Mouse (Mus musculus) MEL (cell line): ENCODE measurements around the gene Pparg. TPM values are rescaled to one million over a fixed set of nuclear protein-coding genes. Genes with fewer than 3 reads are reported as not detected.

Experiments used
- DNase-seq: peaks from one replicate; pipeline ENCODE4 v3.0.0; 2011; ENCODE audit warnings: low read depth, low spot score
- H3K27ac ChIP-seq: 2 replicates; pipeline ENCODE4 v1.5.1; 2012; ENCODE audit warnings: low read depth, mild to moderate bottlenecking, control low read depth, low read length, moderate library complexity; ENCODE audit not compliant: control insufficient read depth
- H3K27me3 ChIP-seq, 2 experiments: fragments of 150-350 bp in 1 of 2; sonication (generic) in 1 of 2; 2 replicates each; pipeline ENCODE4 v1.6.1; 2012; ENCODE audit warnings: low read length in 2 of 2, mild to moderate bottlenecking in 2 of 2, improper control_type of control experiment in 1 of 2, moderate library complexity in 1 of 2; ENCODE audit not compliant: insufficient read depth in 2 of 2, control insufficient read depth in 1 of 2
- H3K36me3 ChIP-seq, 2 experiments: 2 replicates each; pipeline ENCODE4 v1.6.1; 2012 to 2014; ENCODE audit warnings: low read length in 2 of 2, improper control_type of control experiment in 1 of 2, inconsistent platforms in 1 of 2, mild to moderate bottlenecking in 1 of 2; ENCODE audit not compliant: insufficient read depth in 2 of 2, control insufficient read depth in 1 of 2
- H3K4me1 ChIP-seq, 2 experiments: fragments of 150-350 bp in 1 of 2; sonication (generic) in 1 of 2; 2 replicates each; pipeline ENCODE4 v1.6.1; 2012; ENCODE audit warnings: low read length in 2 of 2, improper control_type of control experiment in 1 of 2, mild to moderate bottlenecking in 1 of 2; ENCODE audit not compliant: insufficient read depth in 2 of 2, control insufficient read depth in 1 of 2
- H3K4me3 ChIP-seq, 2 experiments: fragments of 150-350 bp in 1 of 2; sonication (generic) in 1 of 2; 2 replicates each; pipeline ENCODE4 v1.5.1; 2012; ENCODE audit warnings: low read depth in 2 of 2, low read length in 2 of 2, mild to moderate bottlenecking in 2 of 2, moderate library complexity in 2 of 2, control low read depth in 1 of 2, improper control_type of control experiment in 1 of 2; ENCODE audit not compliant: control insufficient read depth in 1 of 2, insufficient read depth in 1 of 2
- H3K79me2 ChIP-seq: 2 replicates; pipeline ENCODE4 v1.6.1; 2012; ENCODE audit warnings: mild to moderate bottlenecking, low read length, moderate library complexity; ENCODE audit not compliant: control insufficient read depth, poor library complexity, insufficient read depth
- H3K9ac ChIP-seq: 2 replicates; pipeline ENCODE4 v1.6.1; 2012; ENCODE audit warnings: low read depth, mild to moderate bottlenecking, control low read depth, low read length, moderate library complexity; ENCODE audit not compliant: control insufficient read depth, poor library complexity, severe bottlenecking
- H3K9me3 ChIP-seq: fragments of 150-350 bp; sonication (generic); replicated peaks from 2 replicates; pipeline ENCODE4 v1.6.1; 2012; ENCODE audit warnings: mild to moderate bottlenecking, low read length, improper control_type of control experiment, moderate library complexity; ENCODE audit not compliant: insufficient read depth
- CHD2 ChIP-seq: IDR thresholded peaks from 2 replicates; pipeline ENCODE4 v1.6.1; 2011; ENCODE audit warnings: low read length, improper control_type of control experiment
- CTCF ChIP-seq, 3 experiments: IDR thresholded peaks in 2 of 3; conservative IDR thresholded peaks in 1 of 3; 2 replicates each; pipeline ENCODE4 v1.5.1; 2011 to 2012; ENCODE audit warnings: low read length in 3 of 3, low read depth in 2 of 3, mild to moderate bottlenecking in 2 of 3, improper control_type of control experiment in 1 of 3, inconsistent platforms in 1 of 3, mixed read lengths in 1 of 3, moderate library complexity in 1 of 3; ENCODE audit not compliant: control insufficient read depth in 1 of 3, insufficient read depth in 1 of 3, poor library complexity in 1 of 3, severe bottlenecking in 1 of 3
- ELF1 ChIP-seq: IDR thresholded peaks from 2 replicates; pipeline ENCODE4 v1.6.1; 2014; ENCODE audit warnings: low read depth, mild to moderate bottlenecking, inconsistent platforms, low read length, improper control_type of control experiment, moderate library complexity
- ETS1 ChIP-seq: IDR thresholded peaks from 2 replicates; pipeline ENCODE4 v1.6.1; 2012; ENCODE audit warnings: low read depth, mild to moderate bottlenecking, inconsistent platforms, low read length, improper control_type of control experiment, moderate library complexity
- MAFK ChIP-seq: IDR thresholded peaks from 2 replicates; pipeline ENCODE4 v1.6.1; 2011; ENCODE audit warnings: low read depth, mild to moderate bottlenecking, low read length, improper control_type of control experiment, borderline replicate concordance
- MAX ChIP-seq: IDR thresholded peaks from 2 replicates; pipeline ENCODE4 v1.6.1; 2011; ENCODE audit warnings: low read length, improper control_type of control experiment
- MXI1 ChIP-seq: IDR thresholded peaks from 2 replicates; pipeline ENCODE4 v1.6.1; 2011; ENCODE audit warnings: mild to moderate bottlenecking, low read depth, low read length, improper control_type of control experiment
- MYC ChIP-seq: IDR thresholded peaks from 2 replicates; pipeline ENCODE4 v1.6.1; 2011; ENCODE audit warnings: low read depth, mild to moderate bottlenecking, low read length, improper control_type of control experiment, moderate library complexity
- NRF1 ChIP-seq: IDR thresholded peaks from 2 replicates; pipeline ENCODE4 v1.6.1; 2014; ENCODE audit warnings: low read depth, mild to moderate bottlenecking, inconsistent platforms, low read length, improper control_type of control experiment, moderate library complexity; ENCODE audit not compliant: poor library complexity, insufficient read depth, severe bottlenecking
- POLR2AphosphoS5 ChIP-seq: IDR thresholded peaks from 2 replicates; pipeline ENCODE4 v1.6.1; 2012; ENCODE audit warnings: low read depth, borderline replicate concordance, mild to moderate bottlenecking, inconsistent platforms, low read length, moderate library complexity, mixed read lengths
- RAD21 ChIP-seq: IDR thresholded peaks from 2 replicates; pipeline ENCODE4 v1.6.1; 2011; ENCODE audit warnings: mild to moderate bottlenecking, low read depth, low read length, improper control_type of control experiment
- SIN3A ChIP-seq: IDR thresholded peaks from 2 replicates; pipeline ENCODE4 v1.6.1; 2012; ENCODE audit warnings: low read length, improper control_type of control experiment, inconsistent platforms
- SMC3 ChIP-seq: IDR thresholded peaks from 2 replicates; pipeline ENCODE4 v1.6.1; 2011; ENCODE audit warnings: low read depth, low read length, improper control_type of control experiment
- TAL1 ChIP-seq: IDR thresholded peaks from 2 replicates; pipeline ENCODE4 v1.6.1; 2012; ENCODE audit warnings: mild to moderate bottlenecking, inconsistent platforms, low read length, moderate library complexity, mixed read lengths
- TCF12 ChIP-seq: IDR thresholded peaks from 2 replicates; pipeline ENCODE4 v1.6.1; 2014; ENCODE audit warnings: low read depth, mild to moderate bottlenecking, inconsistent platforms, low read length, improper control_type of control experiment, moderate library complexity
- UBTF ChIP-seq: IDR thresholded peaks from 2 replicates; pipeline ENCODE4 v1.6.1; 2012; ENCODE audit warnings: low read depth, mild to moderate bottlenecking, inconsistent platforms, low read length, improper control_type of control experiment, moderate library complexity, borderline replicate concordance; ENCODE audit not compliant: insufficient read depth
- USF2 ChIP-seq, 2 experiments: IDR thresholded peaks; 2 replicates each; pipeline ENCODE4 v1.6.1; 2011 to 2012; ENCODE audit warnings: improper control_type of control experiment in 2 of 2, low read length in 2 of 2, borderline replicate concordance in 1 of 2, inconsistent platforms in 1 of 2, low read depth in 1 of 2, mild to moderate bottlenecking in 1 of 2; ENCODE audit not compliant: insufficient read depth in 1 of 2
- ZC3H11A ChIP-seq: IDR thresholded peaks from 2 replicates; pipeline ENCODE4 v1.6.1; 2012; ENCODE audit warnings: low read depth, mild to moderate bottlenecking, inconsistent platforms, low read length, improper control_type of control experiment
- ZMIZ1 ChIP-seq: IDR thresholded peaks from 2 replicates; pipeline ENCODE4 v1.6.1; 2012; ENCODE audit warnings: low read depth, mild to moderate bottlenecking, inconsistent platforms, low read length, improper control_type of control experiment, moderate library complexity
- ZNF384 ChIP-seq: IDR thresholded peaks from 2 replicates; pipeline ENCODE4 v1.6.1; 2012; ENCODE audit warnings: low read depth, mild to moderate bottlenecking, inconsistent platforms, low read length, improper control_type of control experiment
- polyA plus RNA-seq, 2 experiments: library from polyadenylated mRNA; stranded (reverse) in 1 of 2; unstranded in 1 of 2; fragments of >175 nt in 1 of 2; fragments of >200 nt in 1 of 2; gene quantifications; 2 replicates each; pipeline versions ENCODE4 v1.2.1 to v1.2.4; 2012; ENCODE audit warnings: low replicate concordance in 2 of 2, low read depth in 1 of 2; ENCODE audit not compliant: insufficient read length in 2 of 2, insufficient read depth in 1 of 2, missing spikeins in 1 of 2
- total RNA-seq: library from RNA; depleted of rRNA; stranded (reverse); fragments of 300-350 nt; gene quantifications from 2 replicates; pipeline ENCODE4 v1.2.3, GENCODE M21; 2012

The Pparg gene
- total and polyA plus RNA-seq, 3 experiments = 0.08 to 0.15 TPM; not detected in 1

DNA sequence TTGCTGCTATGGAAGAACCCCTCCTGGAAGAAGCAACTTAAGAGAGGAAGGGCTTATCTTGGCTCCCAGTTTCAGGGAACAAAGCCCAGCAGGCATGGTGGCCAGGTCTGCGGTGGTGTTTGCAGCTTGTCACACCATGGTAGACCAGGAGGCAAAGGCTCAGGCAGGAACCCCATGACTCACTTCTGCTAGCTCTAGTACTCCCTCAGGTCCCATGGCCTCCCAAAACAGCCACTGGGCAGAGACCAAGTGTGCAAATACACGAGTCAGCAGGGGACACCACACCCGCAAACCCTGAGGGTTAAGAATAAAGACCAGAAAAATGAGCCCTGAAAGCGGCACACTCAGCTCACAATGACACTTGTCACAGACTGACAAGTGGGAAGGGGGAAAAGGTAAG is 175.4 kb downstream of the Pparg start:
- Histone ChIP-seq H3K79me2 (no peaks in the 10 kb centered on the region), H3K27ac (no peak overlapping the region), H3K27me3 (peaks cover 2 to 3% of the 10 kb centered on the region in 2 experiments; a peak in 3 of 4 replicates), H3K4me3 (no peak overlapping the region), H3K4me1 (no peaks in the 10 kb centered on the region), H3K36me3 (no peaks in the 10 kb centered on the region), H3K9ac (no peak overlapping the region), H3K9me3 (no peaks in the 10 kb centered on the region)
- no peak for DNase-seq
- TF ChIP-seq USF2 (IDR thresholded peaks at IDR 0.05; ENCODE audit: borderline replicate concordance in 1 of 2, insufficient read depth in 1 of 2, low read depth in 1 of 2, low read length in 2 of 2) = no peak
- no peak for TF ChIP-seq TCF12
- TF ChIP-seq ZMIZ1 = no peak
- TF ChIP-seq RAD21 = no peak
- TF ChIP-seq SIN3A = no peak
- no peak for TF ChIP-seq ELF1
- no peak for TF ChIP-seq POLR2AphosphoS5
- TF ChIP-seq MXI1 = no peak
- TF ChIP-seq MYC = no peak

DNA sequence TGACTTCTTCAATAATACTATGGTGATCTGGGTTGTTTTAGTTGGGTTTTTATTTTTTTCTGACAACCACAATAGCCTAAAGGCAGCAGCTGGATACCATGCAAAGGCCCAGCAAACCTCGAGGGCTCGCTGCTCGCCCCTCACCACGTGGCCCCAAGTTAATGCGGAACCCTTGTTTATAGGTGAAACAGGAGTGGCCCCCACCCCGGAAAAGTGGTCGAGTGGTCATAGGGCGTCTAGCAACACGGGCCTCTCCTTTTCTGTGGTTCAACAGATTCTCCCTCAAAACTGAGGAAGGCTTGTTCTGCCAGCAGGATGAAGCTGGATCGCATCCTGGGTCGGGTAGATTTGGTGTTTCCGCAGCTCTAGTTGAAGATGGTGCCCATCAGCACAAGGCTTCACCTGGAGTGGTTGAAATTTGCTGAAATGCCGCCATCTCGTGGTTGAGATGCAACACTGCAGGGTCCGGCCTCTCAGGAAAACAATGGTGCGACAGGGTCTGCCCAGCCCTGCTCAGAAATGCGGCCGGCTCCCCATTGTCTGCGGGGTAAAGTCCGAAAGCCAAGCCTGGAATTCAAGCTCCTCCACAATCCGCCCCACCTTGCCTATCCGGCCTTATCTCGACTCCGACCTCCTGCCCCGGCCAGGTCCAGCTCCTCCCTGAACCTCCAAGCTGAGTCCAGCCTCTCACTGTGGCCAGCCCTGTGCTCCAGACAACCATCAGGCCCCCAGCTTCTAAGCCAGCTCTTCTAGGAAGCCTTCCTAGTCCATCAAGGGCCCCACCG is 178.1 kb downstream of the Pparg start:
- Histone ChIP-seq H3K27me3 (peaks cover 2 to 3% of the 10 kb centered on the region in 2 experiments; a peak in 3 of 4 replicates), H3K4me1 (peaks cover 0 to 3% of the 10 kb centered on the region in 2 experiments; a peak in 2 of 4 replicates), H3K4me3 (peak overlapping the region in 1 of 2 experiments; percentile 41; a peak in 2 of 4 replicates), H3K9ac (peak overlapping the region; percentile 42; the same call in 1 of the 2 replicates), H3K27ac (no peak overlapping the region), H3K9me3 (no peaks in the 10 kb centered on the region), H3K79me2 (no peaks in the 10 kb centered on the region), H3K36me3 (peaks cover 0 to 1% of the 10 kb centered on the region in 2 experiments; a peak in 2 of 4 replicates)
- TF ChIP-seq ZMIZ1 (no peak), MAFK (no peak), MYC (no peak), TAL1 (no peak), RAD21 (peak; percentile 98), NRF1 (no peak), ZNF384 (no peak), USF2 (IDR thresholded peaks at IDR 0.05; ENCODE audit: borderline replicate concordance in 1 of 2, insufficient read depth in 1 of 2, low read depth in 1 of 2, low read length in 2 of 2) (no peak), MAX (no peak), ZC3H11A (peak; percentile 99), ETS1 (no peak), SMC3 (peak; percentile 99), SIN3A (no peak), CTCF (IDR thresholded peaks at IDR 0.05 in 2 of 3, conservative IDR thresholded peaks at IDR 0.05 in 1 of 3; ENCODE audit: control insufficient read depth in 1 of 3, insufficient read depth in 1 of 3, low read depth in 2 of 3, low read length in 3 of 3, poor library complexity in 1 of 3, severe bottlenecking in 1 of 3) (peak; percentile 89 to 95 (median 94)), POLR2AphosphoS5 (no peak), UBTF (no peak), ELF1 (no peak), CHD2 (no peak)
- DNase-seq = peak; percentile 70
